Mouse (Mus musculus): ENCODE results near the gene Igsf1. TPM values are rescaled to one million over a fixed set of nuclear protein-coding genes. Genes with fewer than 3 reads are reported as not detected.

Gene Igsf1
- polyA plus RNA-seq (2012; rRNA removed), result 5.3 and 6.8 TPM in 2 replicates

- DNase-seq (ENCODE audit: low read depth), result peak; percentile 86
- TF ChIP-seq CTCF (IDR thresholded peaks at IDR 0.05; ENCODE audit: borderline replicate concordance, extremely low read depth, insufficient read depth, insufficient read length) (no peak), POLR2A (IDR thresholded peaks at IDR 0.05; ENCODE audit: borderline replicate concordance, extremely low read depth, insufficient read depth, insufficient read length, poor library complexity, severe bottlenecking) (no peak)
Observed at GRCm38 (mm10) chrX:49797213-49798019, at the start of gene Igsf1. Igsf1 (minus strand) TSS chrX:49797749.

- DNase-seq (ENCODE audit: low read depth), result no peak
- TF ChIP-seq POLR2A (IDR thresholded peaks at IDR 0.05; ENCODE audit: borderline replicate concordance, extremely low read depth, insufficient read depth, insufficient read length, poor library complexity, severe bottlenecking) (no peak), CTCF (IDR thresholded peaks at IDR 0.05; ENCODE audit: borderline replicate concordance, extremely low read depth, insufficient read depth, insufficient read length) (no peak)
Observed at GRCm38 (mm10) chrX:49770828-49771227, 26.7 kb downstream of the Igsf1 start.

- DNase-seq (ENCODE audit: low read depth), result peak; percentile 41
- TF ChIP-seq CTCF (IDR thresholded peaks at IDR 0.05; ENCODE audit: borderline replicate concordance, extremely low read depth, insufficient read depth, insufficient read length), result no peak
- TF ChIP-seq POLR2A (IDR thresholded peaks at IDR 0.05; ENCODE audit: borderline replicate concordance, extremely low read depth, insufficient read depth, insufficient read length, poor library complexity, severe bottlenecking), result no peak
Observed at GRCm38 (mm10) chrX:49745192-49745591, 52.4 kb downstream of the Igsf1 start.

GRCm38 (mm10) chrX:49734959-49735358 lies 62.6 kb downstream of the Igsf1 start, which contains the start of gene Olfr1321:
Olfr1321 (minus strand) TSS chrX:49735059.
- TF ChIP-seq POLR2A (IDR thresholded peaks at IDR 0.05; ENCODE audit: borderline replicate concordance, extremely low read depth, insufficient read depth, insufficient read length, poor library complexity, severe bottlenecking), result no peak
- TF ChIP-seq CTCF (IDR thresholded peaks at IDR 0.05; ENCODE audit: borderline replicate concordance, extremely low read depth, insufficient read depth, insufficient read length), result no peak

More at GRCm38 (mm10) chrX:49734959-49735358, 62.6 kb downstream of the Igsf1 start, which contains the start of gene Olfr1321:
- DNase-seq (ENCODE audit: low read depth), result no peak

Other genes with a start within 250 kb of the Igsf1 start
- not detected in 2 replicates for gene Olfr1320, start 125.4 kb downstream of the Igsf1 start, polyA plus RNA-seq (2012; rRNA removed)
- not detected in 2 replicates for gene Olfr1321, start 62.7 kb downstream of the Igsf1 start, polyA plus RNA-seq (2012; rRNA removed)
- gene Olfr1322, start 93.7 kb upstream of the Igsf1 start, polyA plus RNA-seq (2012; rRNA removed), result not detected in 2 replicates
- not detected in 2 replicates for gene Olfr1323, start 221.6 kb upstream of the Igsf1 start, polyA plus RNA-seq (2012; rRNA removed)